Mouse (Mus musculus): Measurements from ENCODE around the gene Mief1.
A peak's percentile ranks its signal among the peaks of the same experiment; 100 is the strongest.

Gene Mief1

GRCm38 (mm10) chr15:80233733-80234509, at the start of gene Mief1:
Mief1 (plus strand) TSS chr15:80234018.
- peak; percentile 98 for DNase-seq

DNA sequence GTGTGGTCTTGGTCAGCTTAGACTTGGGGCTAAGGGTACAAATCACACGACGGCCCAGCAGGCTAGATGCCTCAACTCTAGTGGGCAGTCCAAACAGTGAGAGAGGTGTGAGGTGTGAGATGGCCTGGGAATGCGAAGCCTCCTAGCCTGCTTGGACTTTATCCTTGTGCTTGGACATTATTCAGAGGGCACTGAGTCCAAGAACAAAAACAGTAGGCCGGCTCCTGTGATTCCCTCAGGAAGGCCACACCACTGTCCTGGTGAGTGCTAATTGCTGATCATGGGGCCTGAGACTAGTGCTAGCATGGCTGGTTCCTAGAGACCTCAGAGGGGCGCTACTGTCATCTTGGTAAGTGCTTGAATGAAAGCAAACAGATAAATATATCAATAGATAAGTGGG, 44.9 kb upstream of the Mief1 start:
- no peak for DNase-seq

DNA sequence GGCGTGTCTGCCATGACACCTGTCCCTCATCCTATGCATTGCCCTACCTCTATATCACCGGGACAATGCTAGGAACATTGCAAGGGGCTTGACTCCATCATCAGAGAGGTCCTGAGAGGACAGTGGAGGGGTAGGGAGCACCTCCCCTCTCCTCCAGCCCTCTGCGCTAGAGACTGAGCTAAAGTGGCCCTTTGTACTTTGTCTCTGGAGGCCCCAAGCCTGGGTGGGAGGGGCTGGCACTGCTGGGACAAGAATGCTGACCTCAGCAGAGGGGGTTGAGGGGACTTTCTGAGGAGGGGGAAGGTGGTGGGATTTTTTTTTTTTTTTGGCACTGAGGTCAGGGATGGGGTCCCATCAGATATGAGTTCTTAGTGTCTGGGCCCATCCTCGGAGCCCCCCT, 43.7 kb upstream of the Mief1 start:
- peak; percentile 43 for DNase-seq

GRCm38 (mm10) chr15:80191585-80192245, 42.1 kb upstream of the Mief1 start:
- DNase-seq = no peak

- no peak for DNase-seq
Measured at GRCm38 (mm10) chr15:80192246-80192585, 41.6 kb upstream of the Mief1 start.

- DNase-seq = no peak
Measured at GRCm38 (mm10) chr15:80192847-80193246, 41.0 kb upstream of the Mief1 start.

GRCm38 (mm10) chr15:80199556-80199955, 34.3 kb upstream of the Mief1 start:
- no peak for DNase-seq

DNA sequence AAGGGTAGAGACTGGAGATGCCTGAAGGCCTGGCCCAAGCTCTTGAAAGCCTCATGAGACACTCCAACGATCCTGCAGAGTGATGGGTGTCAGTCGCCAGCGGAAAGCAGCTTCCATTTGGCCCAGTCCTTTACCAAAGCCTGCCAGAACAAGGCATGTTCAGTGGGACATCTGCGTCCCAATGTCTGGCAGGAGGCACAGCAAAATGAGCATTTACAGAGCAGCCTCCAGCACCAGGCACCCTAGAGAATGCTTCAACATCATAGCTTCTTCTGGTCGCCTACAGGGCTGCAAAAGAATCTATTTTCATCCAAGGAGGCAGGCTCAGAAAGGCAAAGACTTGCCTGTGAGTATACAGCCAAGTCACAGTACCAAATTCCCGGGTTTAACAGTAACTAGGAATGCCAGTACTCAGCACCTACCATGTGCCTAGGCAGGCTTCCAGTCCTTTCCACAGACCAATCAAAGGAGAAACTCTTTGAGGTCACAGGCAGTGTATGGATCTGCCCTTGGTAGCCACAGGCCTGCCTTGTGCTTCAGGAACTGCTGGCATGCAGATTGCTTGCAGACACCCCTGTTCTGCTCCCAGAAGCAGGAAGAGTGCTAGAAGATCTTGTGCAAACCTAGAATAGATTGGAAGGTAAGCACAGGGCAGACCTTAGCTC, 31.6 kb upstream of the Mief1 start:
- DNase-seq = peak; percentile 84

- DNase-seq = no peak
Measured at GRCm38 (mm10) chr15:80203406-80203805, 30.4 kb upstream of the Mief1 start.

DNA sequence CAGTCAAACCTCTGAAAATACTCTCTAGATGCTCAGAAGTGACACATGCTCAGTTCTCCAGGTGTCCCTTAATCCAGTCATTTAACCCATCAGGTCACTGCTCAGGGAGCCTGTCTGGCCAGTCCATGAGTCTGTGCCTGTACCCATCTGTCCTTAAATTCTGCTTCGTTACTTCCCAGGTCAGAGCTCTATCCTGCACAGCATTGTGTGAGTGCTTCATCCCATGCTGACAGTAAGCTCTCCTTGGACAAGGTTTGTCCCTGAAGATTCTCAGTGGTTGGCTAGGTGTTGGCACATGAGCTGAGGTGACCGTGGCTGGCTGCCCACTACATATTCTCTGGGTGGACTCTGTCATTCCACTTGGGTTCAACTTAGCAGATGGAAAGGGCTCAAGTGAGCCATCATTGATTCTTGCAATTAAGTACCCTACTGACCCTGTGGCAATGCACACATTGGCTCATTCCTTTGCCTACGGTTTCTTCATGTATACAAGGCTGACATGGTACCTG, 27.7 kb upstream of the Mief1 start:
- no peak for DNase-seq

DNA sequence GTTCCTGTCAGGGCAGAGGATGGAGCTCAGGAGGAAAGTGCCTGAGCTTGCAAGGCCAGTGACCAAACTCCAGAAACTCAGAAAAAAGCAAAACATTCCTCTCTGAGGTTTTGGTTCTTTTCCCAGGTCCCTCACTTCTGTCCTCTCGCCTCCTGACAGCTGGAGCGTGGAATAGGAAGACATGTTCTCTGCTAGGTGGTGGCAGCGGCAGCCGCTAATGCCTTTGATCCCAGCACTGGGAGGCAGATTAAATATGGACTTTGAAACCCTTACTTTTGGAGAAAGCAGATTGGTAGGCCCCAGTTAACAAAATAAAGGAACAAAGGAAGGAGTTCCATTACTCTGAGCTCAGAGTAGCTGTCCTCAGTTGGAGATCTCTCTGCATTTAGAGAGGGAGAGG, 25.4 kb upstream of the Mief1 start:
- DNase-seq = no peak

DNA sequence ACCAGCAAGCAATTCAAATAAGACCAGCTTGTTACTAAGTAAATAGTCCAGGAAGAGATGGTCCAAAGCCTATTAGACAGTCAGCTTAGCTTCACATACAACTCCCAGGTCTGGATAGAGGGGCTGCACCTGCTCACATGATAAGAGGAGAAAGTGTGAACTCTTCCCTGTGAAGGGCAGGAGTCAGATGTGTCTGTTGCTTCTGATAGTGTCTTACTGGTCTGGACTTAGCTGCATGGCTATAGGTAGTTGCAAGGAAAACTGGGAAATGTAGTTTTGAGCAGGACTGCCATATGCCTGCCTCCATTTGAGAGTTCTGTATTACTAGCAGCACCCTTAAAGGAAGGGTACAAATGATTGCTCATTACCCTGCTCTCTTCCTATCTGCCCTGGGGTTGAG, 20.1 kb upstream of the Mief1 start:
- DNase-seq = no peak

GRCm38 (mm10) chr15:80215716-80216479, 17.9 kb upstream of the Mief1 start:
- DNase-seq = no peak

GRCm38 (mm10) chr15:80216480-80216820, 17.4 kb upstream of the Mief1 start:
- DNase-seq = no peak

DNA sequence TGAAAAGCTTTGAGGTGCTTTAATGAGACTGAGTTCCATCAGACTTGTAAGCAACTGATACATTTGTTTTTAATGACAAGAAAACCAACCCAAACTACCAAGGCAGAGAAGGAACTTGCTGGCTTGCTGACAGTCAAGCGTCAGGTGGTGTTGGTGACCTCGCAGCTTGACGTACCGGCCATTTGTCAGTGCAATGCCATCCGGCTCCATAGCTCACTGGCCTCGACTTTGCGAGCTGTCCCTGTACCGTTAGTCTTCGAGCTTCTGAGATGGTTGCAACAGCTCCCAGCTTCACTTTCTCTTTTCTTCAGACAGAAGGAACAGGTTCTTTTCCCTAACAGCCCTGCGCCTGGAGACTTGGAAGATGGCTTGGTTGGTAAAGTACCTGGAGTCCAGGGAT, 16.3 kb upstream of the Mief1 start:
- no peak for DNase-seq

GRCm38 (mm10) chr15:80219211-80219610, 14.6 kb upstream of the Mief1 start:
- no peak for DNase-seq

DNA sequence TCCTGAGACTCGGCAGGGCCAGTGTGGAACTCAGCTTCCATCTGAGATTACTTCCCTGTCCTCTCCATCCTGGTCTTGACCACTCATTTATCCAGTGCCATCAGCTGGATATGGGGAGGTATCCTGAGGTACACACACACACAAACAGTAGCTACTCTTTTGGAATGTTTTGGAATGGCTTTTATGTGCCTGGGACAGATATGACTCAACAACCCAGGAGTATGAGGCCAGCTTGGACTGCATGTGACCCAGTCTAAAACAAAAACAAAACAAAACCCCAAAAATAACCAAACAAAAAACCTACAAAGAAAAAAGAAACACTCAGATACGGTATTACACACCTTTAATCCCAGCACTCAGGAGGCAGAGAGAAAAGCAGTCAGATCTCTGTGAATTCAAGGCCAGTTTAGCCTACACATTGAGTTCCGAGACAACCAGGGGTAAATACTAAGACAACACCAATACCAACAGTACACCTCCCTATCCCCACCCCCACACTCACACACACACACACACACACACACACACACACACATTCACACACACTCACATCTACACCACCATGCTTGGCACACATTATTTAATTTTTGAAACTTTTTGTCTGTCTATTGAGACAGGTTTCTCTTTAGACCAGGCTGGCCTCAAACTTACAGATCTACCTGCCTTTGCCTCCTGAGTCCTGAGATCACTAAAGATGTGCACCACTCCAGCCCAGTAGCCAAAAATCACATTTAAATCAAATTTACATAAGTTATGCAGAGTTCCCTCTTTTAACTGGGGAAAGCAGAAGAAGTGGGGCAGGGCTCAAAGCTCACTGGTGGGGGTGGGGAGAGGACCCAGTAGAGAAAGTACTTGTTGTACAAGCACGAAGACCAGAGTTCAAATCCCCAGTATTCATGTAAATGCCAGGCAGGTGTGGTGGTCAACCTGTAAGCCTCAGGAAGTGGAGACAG, 13.8 kb upstream of the Mief1 start:
- no peak for DNase-seq

DNA sequence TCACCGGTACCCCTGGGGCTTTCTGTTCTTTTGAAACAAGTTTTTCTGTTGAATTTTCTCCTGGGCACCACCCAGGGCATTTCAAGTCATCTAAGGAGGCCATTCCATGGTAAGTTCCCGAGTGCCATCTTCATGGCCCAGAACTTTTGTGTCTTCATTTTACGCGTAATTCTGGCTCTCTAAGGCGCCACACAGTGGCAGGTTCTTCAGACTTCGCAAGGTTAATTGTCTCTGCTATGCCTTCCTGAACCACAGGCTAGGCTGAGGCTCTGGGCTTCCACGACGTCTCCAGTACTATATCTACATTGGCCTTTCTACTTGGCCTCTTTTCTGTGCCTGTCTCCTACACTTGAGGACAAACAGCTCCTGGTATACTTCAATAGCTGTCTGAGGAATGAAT, 12.8 kb upstream of the Mief1 start:
- no peak for DNase-seq

DNA sequence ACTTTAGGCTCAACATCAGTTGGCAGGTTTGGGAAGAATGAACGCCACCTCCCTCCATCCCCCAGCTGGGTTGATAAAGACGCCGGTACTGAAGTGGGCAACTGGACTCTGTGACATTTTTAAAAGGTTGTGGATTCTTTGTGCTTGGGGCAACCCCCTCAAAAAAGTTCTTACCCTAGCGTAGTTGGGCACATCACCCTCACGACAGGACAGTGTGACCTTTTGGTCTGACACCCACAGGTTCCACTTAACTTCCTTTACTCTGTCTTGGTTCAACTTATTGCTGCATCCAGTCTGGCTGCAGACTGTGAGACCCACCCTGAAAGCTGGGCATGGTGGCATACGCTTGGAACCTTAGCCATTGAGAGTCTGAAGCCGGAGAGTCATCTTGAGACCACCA, 10.1 kb upstream of the Mief1 start:
- DNase-seq = no peak

DNA sequence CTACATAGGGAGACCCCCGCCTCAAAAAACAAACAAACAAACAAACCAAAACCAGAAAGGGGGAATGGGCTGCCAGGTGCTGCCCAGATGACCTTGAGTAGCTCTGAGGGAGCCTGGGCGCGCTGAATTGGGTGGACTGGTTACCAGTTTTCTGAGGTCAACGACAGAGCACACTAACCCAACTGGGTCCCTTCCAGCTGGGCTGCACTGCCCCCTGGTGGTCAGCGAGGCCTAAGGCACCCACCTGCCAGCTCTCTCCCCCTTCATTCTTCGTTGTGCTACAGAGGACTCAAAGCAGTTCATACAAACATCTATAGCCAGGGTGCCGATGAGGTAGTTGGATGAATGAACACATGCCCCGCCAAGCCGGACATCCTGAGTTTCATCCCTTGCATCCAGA, 8.6 kb upstream of the Mief1 start:
- DNase-seq = no peak

DNA sequence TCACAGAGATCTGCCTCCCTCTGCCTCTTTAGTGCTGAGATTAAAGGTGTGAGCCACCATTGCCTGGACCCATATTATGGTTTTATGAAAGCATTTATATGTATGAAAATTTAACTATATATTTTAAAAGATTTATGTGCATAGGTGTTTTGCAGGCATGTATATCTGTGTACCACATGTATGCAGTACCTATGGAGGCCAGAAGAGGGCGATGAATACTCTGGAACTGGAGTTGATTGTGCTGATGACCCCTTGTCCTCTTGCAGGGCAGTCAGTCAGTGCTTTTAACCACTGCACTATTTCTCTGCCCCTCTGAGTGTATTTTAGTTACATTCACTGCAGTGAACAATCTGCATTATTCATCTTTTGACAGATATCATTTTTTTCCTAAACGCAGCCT, 8.0 kb upstream of the Mief1 start:
- no peak for DNase-seq

All from layer of hippocampus, adult 9-11 months (tissue).